Mouse (Mus musculus): ENCODE data around the gene Gm10310. TPM values are rescaled to one million over a fixed set of nuclear protein-coding genes. Genes with fewer than 3 reads are reported as not detected.
"Not testable (repeated sequence)": the region's sequence is repeated elsewhere in the genome, so short reads cannot be mapped to it uniquely, and the experiment has no call there.

Gene Gm10310
- polyA plus RNA-seq (2012; rRNA removed) = not detected in 2 replicates

DNA sequence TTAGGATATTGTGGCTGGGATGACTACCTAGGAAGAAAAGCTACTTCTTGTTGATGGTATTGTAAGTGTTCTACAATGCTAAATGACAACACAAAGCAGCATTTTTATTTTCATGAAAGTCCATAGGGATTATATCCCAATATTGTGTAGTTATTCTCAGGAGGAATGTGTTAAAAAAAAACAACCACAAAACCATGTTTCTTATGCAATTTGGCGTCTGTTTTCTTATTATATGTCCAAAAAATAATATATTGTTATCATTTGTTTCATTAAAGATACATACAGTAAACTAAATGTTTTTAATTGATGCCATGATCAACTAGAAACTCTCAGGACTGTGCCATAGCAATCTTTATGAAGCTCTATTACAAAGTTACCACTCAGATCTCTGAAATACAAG, at the start of gene Gm10310:
Gene Gm10310, minus strand, starts transcription at position 101 of the 400 bp plus-strand sequence.
- H3K4me1 ChIP-seq (ENCODE audit: control insufficient read depth, insufficient read depth, insufficient read length); H3K27me3 ChIP-seq (ENCODE audit: control insufficient read depth, insufficient read depth, low read length); H3K36me3 ChIP-seq (ENCODE audit: control insufficient read depth, insufficient read depth, low read length); H3K4me3 ChIP-seq (ENCODE audit: extremely low read depth, insufficient read depth, insufficient read length); H3K27ac ChIP-seq (ENCODE audit: insufficient read depth, low read length); DNase-seq (ENCODE audit: low read depth in 1 of 2, low spot score in 2 of 2): not testable (repeated sequence)
- no CpG with 5 or more reads among the region's 1 CpGs for WGBS

GRCm38 (mm10) chr10:130030048-130030447, 45.2 kb upstream of the Gm10310 start, which contains the start of gene Olfr821:
Olfr821 (plus strand) TSS chr10:130030348.
- Histone ChIP-seq H3K36me3 (ENCODE audit: control insufficient read depth, insufficient read depth, low read length) (no peaks in the 10 kb centered on the region), H3K27ac (ENCODE audit: insufficient read depth, low read length) (no peak within 1 kb of the TSS), H3K4me3 (ENCODE audit: extremely low read depth, insufficient read depth, insufficient read length) (no peak within 1 kb of the TSS), H3K27me3 (ENCODE audit: control insufficient read depth, insufficient read depth, low read length) (no peaks in the 10 kb centered on the region), H3K4me1 (ENCODE audit: control insufficient read depth, insufficient read depth, insufficient read length) (no peaks in the 10 kb centered on the region)
- TF ChIP-seq POLR2A (IDR thresholded peaks at IDR 0.05; ENCODE audit: low read depth, low read length) = no peak
- TF ChIP-seq CTCF (IDR thresholded peaks at IDR 0.05; ENCODE audit: extremely low read depth, insufficient read depth, insufficient read length, insufficient replicate concordance) = no peak
- no peak for DNase-seq (ENCODE audit: low read depth in 1 of 2, low spot score in 2 of 2)

- Histone ChIP-seq H3K4me1 (ENCODE audit: control insufficient read depth, insufficient read depth, insufficient read length) (no peaks in the 10 kb centered on the region), H3K4me3 (ENCODE audit: extremely low read depth, insufficient read depth, insufficient read length) (no peak within 1 kb of the TSS), H3K27ac (ENCODE audit: insufficient read depth, low read length) (no peak within 1 kb of the TSS), H3K27me3 (ENCODE audit: control insufficient read depth, insufficient read depth, low read length) (no peaks in the 10 kb centered on the region), H3K36me3 (ENCODE audit: control insufficient read depth, insufficient read depth, low read length) (no peaks in the 10 kb centered on the region)
- DNase-seq (ENCODE audit: low read depth in 1 of 2, low spot score in 2 of 2) = no peak
- no peak for TF ChIP-seq POLR2A (IDR thresholded peaks at IDR 0.05; ENCODE audit: low read depth, low read length)
- TF ChIP-seq CTCF (IDR thresholded peaks at IDR 0.05; ENCODE audit: extremely low read depth, insufficient read depth, insufficient read length, insufficient replicate concordance) = no peak
Observed at GRCm38 (mm10) chr10:130012321-130012720, 27.5 kb upstream of the Gm10310 start, which contains the start of gene Olfr820. Olfr820 (plus strand) TSS chr10:130012621.

DNA sequence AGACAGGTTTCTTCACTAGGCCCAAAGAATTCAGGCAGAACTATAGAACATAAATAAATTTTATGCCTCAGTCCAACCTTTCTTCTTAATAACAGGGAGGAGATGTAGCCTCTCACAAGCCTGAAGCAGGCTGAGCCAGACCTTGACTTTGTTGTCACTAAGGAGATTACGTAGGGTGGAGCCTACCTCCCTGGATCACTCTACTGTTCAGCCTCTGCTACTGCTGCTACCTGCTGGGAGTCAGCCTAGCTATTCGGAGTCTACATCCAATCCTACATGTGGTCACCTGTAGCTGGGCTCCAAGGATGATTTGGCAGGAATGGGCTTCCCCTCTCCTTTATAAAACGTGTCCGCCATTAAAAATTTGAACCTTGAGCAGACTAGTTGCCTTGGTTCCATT, 20.5 kb upstream of the Gm10310 start:
- not testable (repeated sequence) for H3K4me3 ChIP-seq (ENCODE audit: extremely low read depth, insufficient read depth, insufficient read length); H3K27ac ChIP-seq (ENCODE audit: insufficient read depth, low read length); H3K36me3 ChIP-seq (ENCODE audit: control insufficient read depth, insufficient read depth, low read length); H3K27me3 ChIP-seq (ENCODE audit: control insufficient read depth, insufficient read depth, low read length); H3K4me1 ChIP-seq (ENCODE audit: control insufficient read depth, insufficient read depth, insufficient read length); DNase-seq (ENCODE audit: low read depth in 1 of 2, low spot score in 2 of 2)
- 84% methylated on average over 4 of the region's 4 CpGs for WGBS

GRCm38 (mm10) chr10:130004104-130004503, 19.2 kb upstream of the Gm10310 start:
- not testable (repeated sequence) for H3K36me3 ChIP-seq (ENCODE audit: control insufficient read depth, insufficient read depth, low read length); H3K27me3 ChIP-seq (ENCODE audit: control insufficient read depth, insufficient read depth, low read length); H3K27ac ChIP-seq (ENCODE audit: insufficient read depth, low read length); DNase-seq (ENCODE audit: low read depth in 1 of 2, low spot score in 2 of 2); H3K4me3 ChIP-seq (ENCODE audit: extremely low read depth, insufficient read depth, insufficient read length); H3K4me1 ChIP-seq (ENCODE audit: control insufficient read depth, insufficient read depth, insufficient read length)
- WGBS = 81% methylated on average over 4 of the region's 4 CpGs

DNA sequence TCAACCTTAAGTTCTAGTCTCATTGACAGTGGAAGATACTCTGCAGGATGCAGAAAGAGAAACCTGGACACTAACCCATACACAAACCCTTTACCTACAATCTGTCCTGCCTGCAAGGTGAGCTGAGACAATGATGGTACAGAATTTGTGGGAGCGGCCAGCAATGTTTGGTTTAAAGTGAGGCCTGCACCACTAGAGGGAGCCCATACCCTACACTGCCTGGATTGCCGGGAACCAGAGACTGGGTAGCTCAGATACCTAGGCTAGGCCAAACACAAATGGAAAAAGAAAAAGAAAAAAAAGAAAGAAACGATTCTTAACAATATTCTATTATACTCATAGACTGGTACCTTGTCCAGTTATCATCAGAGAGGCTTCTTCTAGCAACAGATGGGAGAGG, 3.0 kb downstream of the Gm10310 start:
- DNase-seq (ENCODE audit: low read depth in 1 of 2, low spot score in 2 of 2); H3K27ac ChIP-seq (ENCODE audit: insufficient read depth, low read length); H3K4me1 ChIP-seq (ENCODE audit: control insufficient read depth, insufficient read depth, insufficient read length); H3K4me3 ChIP-seq (ENCODE audit: extremely low read depth, insufficient read depth, insufficient read length); H3K36me3 ChIP-seq (ENCODE audit: control insufficient read depth, insufficient read depth, low read length); H3K27me3 ChIP-seq (ENCODE audit: control insufficient read depth, insufficient read depth, low read length): not testable (repeated sequence)
- no CpG with 5 or more reads among the region's 3 CpGs for WGBS

GRCm38 (mm10) chr10:129976040-129976439, 8.8 kb downstream of the Gm10310 start, which contains the start of gene Olfr247:
Olfr247 (minus strand) TSS chr10:129976140.
- not testable (repeated sequence) for H3K4me1 ChIP-seq (ENCODE audit: control insufficient read depth, insufficient read depth, insufficient read length); H3K36me3 ChIP-seq (ENCODE audit: control insufficient read depth, insufficient read depth, low read length); H3K27me3 ChIP-seq (ENCODE audit: control insufficient read depth, insufficient read depth, low read length); H3K4me3 ChIP-seq (ENCODE audit: extremely low read depth, insufficient read depth, insufficient read length); H3K27ac ChIP-seq (ENCODE audit: insufficient read depth, low read length); DNase-seq (ENCODE audit: low read depth in 1 of 2, low spot score in 2 of 2)
- WGBS = no CpG with 5 or more reads among the region's 2 CpGs

DNA sequence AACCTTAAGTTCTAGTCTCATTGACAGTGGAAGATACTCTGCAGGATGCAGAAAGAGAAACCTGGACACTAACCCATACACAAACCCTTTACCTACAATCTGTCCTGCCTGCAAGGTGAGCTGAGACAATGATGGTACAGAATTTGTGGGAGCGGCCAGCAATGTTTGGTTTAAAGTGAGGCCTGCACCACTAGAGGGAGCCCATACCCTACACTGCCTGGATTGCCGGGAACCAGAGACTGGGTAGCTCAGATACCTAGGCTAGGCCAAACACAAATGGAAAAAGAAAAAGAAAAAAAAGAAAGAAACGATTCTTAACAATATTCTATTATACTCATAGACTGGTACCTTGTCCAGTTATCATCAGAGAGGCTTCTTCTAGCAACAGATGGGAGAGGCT, 11.9 kb downstream of the Gm10310 start:
- not testable (repeated sequence) for H3K4me1 ChIP-seq (ENCODE audit: control insufficient read depth, insufficient read depth, insufficient read length); H3K27me3 ChIP-seq (ENCODE audit: control insufficient read depth, insufficient read depth, low read length); H3K36me3 ChIP-seq (ENCODE audit: control insufficient read depth, insufficient read depth, low read length); H3K27ac ChIP-seq (ENCODE audit: insufficient read depth, low read length); DNase-seq (ENCODE audit: low read depth in 1 of 2, low spot score in 2 of 2); H3K4me3 ChIP-seq (ENCODE audit: extremely low read depth, insufficient read depth, insufficient read length)
- no CpG with 5 or more reads among the region's 3 CpGs for WGBS

- H3K27me3 ChIP-seq (ENCODE audit: control insufficient read depth, insufficient read depth, low read length); H3K4me1 ChIP-seq (ENCODE audit: control insufficient read depth, insufficient read depth, insufficient read length); H3K27ac ChIP-seq (ENCODE audit: insufficient read depth, low read length); H3K4me3 ChIP-seq (ENCODE audit: extremely low read depth, insufficient read depth, insufficient read length); H3K36me3 ChIP-seq (ENCODE audit: control insufficient read depth, insufficient read depth, low read length); DNase-seq (ENCODE audit: low read depth in 1 of 2, low spot score in 2 of 2): not testable (repeated sequence)
- WGBS = 84% methylated on average over 2 of the region's 2 CpGs
Observed at GRCm38 (mm10) chr10:129967166-129967565, 17.7 kb downstream of the Gm10310 start, which contains the start of gene Olfr819. Olfr819 (minus strand) TSS chr10:129967266.

DNA sequence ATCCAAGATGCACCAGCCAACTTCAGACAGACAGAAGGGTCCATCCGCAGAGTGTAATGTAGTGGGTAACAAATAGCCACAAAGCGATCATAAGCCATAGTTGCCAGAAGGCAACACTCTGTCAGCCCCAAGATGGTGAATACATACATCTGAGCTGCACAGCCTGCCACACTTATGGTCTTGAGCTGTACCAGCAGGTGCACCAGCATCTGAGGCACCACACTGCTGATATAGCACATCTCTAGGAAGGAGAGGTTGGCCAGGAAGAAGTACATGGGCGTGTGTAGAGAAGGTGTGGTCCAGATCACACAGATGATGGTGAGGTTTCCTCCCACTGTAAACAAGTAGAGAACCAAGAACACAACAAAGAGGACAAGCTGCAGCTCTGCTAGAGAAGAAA, 18.6 kb downstream of the Gm10310 start:
- DNase-seq (ENCODE audit: low read depth in 1 of 2, low spot score in 2 of 2) = not testable (repeated sequence)
- WGBS = 78% methylated on average over 2 of the region's 3 CpGs

More for the DNA sequence above, 18.6 kb downstream of the Gm10310 start:
- H3K4me1 ChIP-seq (ENCODE audit: control insufficient read depth, insufficient read depth, insufficient read length); H3K4me3 ChIP-seq (ENCODE audit: extremely low read depth, insufficient read depth, insufficient read length); H3K27me3 ChIP-seq (ENCODE audit: control insufficient read depth, insufficient read depth, low read length); H3K36me3 ChIP-seq (ENCODE audit: control insufficient read depth, insufficient read depth, low read length); H3K27ac ChIP-seq (ENCODE audit: insufficient read depth, low read length): not testable (repeated sequence)

Data from spleen, adult 2 months (tissue).